Mouse (Mus musculus) neural tube, embryonic 13.5 days (tissue): Measurements from ENCODE around the gene Prtg. TPM values are rescaled to one million over a fixed set of nuclear protein-coding genes. Genes with fewer than 3 reads are reported as not detected.

Source experiments
- ATAC-seq: fragments of 200-750 bp; cut with Nextera tagmentation; 2 replicates; pipeline ENCODE4 v1.8.0; 2017; ENCODE audit warnings: low read depth, mild to moderate bottlenecking, moderate TSS enrichment, moderate library complexity
- H3K27ac ChIP-seq: fragments of 300-500 bp; sonication (generic); replicated peaks from 2 replicates; pipeline ENCODE4 v1.5.1; 2015; ENCODE audit warnings: moderate library complexity, mild to moderate bottlenecking, inconsistent platforms
- H3K27me3 ChIP-seq: fragments of 300-500 bp; sonication (generic); 2 replicates; pipeline ENCODE4 v1.6.1; 2015; ENCODE audit warnings: mild to moderate bottlenecking, inconsistent platforms
- H3K36me3 ChIP-seq: fragments of 300-500 bp; sonication (generic); 2 replicates; pipeline ENCODE4 v1.6.1; 2015; ENCODE audit warnings: mild to moderate bottlenecking, inconsistent platforms
- H3K4me1 ChIP-seq: fragments of 300-500 bp; sonication (generic); replicated peaks from 2 replicates; pipeline ENCODE4 v1.6.1; 2015; ENCODE audit warnings: inconsistent platforms
- H3K4me2 ChIP-seq: fragments of 300-500 bp; sonication (generic); 2 replicates; pipeline ENCODE4 v1.6.1; 2015; ENCODE audit warnings: inconsistent platforms, mild to moderate bottlenecking, moderate library complexity
- H3K4me3 ChIP-seq: fragments of 300-500 bp; sonication (generic); 2 replicates; pipeline ENCODE4 v1.5.1; 2015; ENCODE audit warnings: mild to moderate bottlenecking, inconsistent platforms
- H3K9ac ChIP-seq: fragments of 300-500 bp; sonication (generic); 2 replicates; pipeline ENCODE4 v1.6.1; 2015; ENCODE audit warnings: moderate library complexity, mild to moderate bottlenecking, inconsistent platforms
- H3K9me3 ChIP-seq: fragments of 300-500 bp; sonication (generic); 2 replicates; pipeline ENCODE4 v1.6.1; 2016; ENCODE audit warnings: inconsistent platforms
- WGBS: fragments of 180-500 bp; shearing (Covaris S2); methylation state at CpG from one replicate; pipeline ENCODE4 v1.1.7; 2015; 5-methylcytosine and 5-hydroxymethylcytosine counted together
- polyA plus RNA-seq: library from polyadenylated mRNA; unstranded; fragments of >200 nt; fragmentation: Nextera tagmentation; extraction: Ambion mirVana; gene quantifications from 2 replicates; pipeline ENCODE4 v1.2.1, GENCODE M21; 2015

The Prtg gene
- polyA plus RNA-seq, 1 experiment from 2014 or later: 0.52 TPM

DNA sequence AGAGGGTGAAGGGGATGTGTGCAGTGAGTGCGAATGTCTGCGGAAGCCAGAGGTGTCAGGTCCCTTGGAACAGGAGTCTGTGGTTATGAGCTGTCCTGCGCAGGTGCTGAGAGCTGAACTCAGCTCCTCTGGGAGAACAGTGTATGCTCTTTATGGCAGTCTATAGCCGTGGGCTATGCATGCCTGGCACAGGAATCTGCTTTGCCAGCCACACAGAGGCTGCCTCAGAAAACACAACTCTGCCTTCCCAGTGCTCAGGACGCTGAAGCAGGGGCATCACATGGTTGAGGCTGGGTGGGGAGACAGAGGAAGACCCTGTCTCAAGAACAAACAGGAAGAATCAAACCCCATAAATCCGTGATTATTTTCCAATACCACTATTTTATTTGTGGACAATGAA lies 60.8 kb downstream of the Prtg start:
- Histone ChIP-seq H3K36me3 (no peaks in the 10 kb centered on the region), H3K4me1 (peaks cover 14% of the 10 kb centered on the region), H3K9me3 (no peaks in the 10 kb centered on the region), H3K4me2 (no peak overlapping the region), H3K9ac (no peak overlapping the region), H3K27me3 (no peaks in the 10 kb centered on the region), H3K4me3 (no peak overlapping the region), H3K27ac (no peak overlapping the region)
- ATAC-seq: peak; percentile 70; the same call in 1 of the 2 replicates
- 68% methylated on average over 6 of the region's 6 CpGs for WGBS

DNA sequence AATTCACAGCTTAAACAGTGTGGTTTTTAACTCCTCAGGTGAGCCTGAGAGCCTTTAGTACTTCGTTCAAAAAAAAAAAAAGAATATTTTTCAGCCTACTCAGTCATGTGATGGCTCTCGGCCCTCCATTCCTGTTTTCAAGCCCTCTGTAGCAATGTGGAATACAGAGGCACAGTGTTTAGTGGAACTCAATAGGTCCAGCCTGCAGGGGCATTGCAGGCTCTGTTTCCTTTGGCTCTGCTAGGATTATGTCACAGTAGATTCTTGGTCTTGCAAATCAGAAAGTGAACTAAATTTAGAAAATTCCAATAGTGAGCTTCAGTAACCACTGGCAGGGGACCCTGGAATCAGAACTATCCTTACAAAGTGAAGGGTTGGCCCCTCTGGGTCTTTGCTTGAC lies 62.1 kb downstream of the Prtg start:
- H3K9ac ChIP-seq: no peak overlapping the region
- H3K9me3 ChIP-seq: no peaks in the 10 kb centered on the region
- H3K36me3 ChIP-seq: no peaks in the 10 kb centered on the region
- H3K27me3 ChIP-seq: no peaks in the 10 kb centered on the region
- ATAC-seq: no peak
- H3K27ac ChIP-seq: no peak overlapping the region
- no peak overlapping the region for H3K4me2 ChIP-seq
- H3K4me3 ChIP-seq: no peak overlapping the region
- peaks cover 18% of the 10 kb centered on the region for H3K4me1 ChIP-seq
- WGBS: 77% methylated on average over 2 of the region's 2 CpGs

- H3K9ac ChIP-seq: no peak overlapping the region
- 5% methylated on average over 13 of the region's 13 CpGs for WGBS
- H3K27me3 ChIP-seq: no peaks in the 10 kb centered on the region
- no peaks in the 10 kb centered on the region for H3K9me3 ChIP-seq
- peaks cover 18% of the 10 kb centered on the region for H3K4me1 ChIP-seq
- ATAC-seq: no peak
- H3K27ac ChIP-seq: no peak overlapping the region
- H3K36me3 ChIP-seq: no peaks in the 10 kb centered on the region
- H3K4me3 ChIP-seq: no peak overlapping the region
- peak overlapping the region; percentile 28 for H3K4me2 ChIP-seq
Observed at GRCm38 (mm10) chr9:72871506-72872297, 65.0 kb downstream of the Prtg start.

DNA sequence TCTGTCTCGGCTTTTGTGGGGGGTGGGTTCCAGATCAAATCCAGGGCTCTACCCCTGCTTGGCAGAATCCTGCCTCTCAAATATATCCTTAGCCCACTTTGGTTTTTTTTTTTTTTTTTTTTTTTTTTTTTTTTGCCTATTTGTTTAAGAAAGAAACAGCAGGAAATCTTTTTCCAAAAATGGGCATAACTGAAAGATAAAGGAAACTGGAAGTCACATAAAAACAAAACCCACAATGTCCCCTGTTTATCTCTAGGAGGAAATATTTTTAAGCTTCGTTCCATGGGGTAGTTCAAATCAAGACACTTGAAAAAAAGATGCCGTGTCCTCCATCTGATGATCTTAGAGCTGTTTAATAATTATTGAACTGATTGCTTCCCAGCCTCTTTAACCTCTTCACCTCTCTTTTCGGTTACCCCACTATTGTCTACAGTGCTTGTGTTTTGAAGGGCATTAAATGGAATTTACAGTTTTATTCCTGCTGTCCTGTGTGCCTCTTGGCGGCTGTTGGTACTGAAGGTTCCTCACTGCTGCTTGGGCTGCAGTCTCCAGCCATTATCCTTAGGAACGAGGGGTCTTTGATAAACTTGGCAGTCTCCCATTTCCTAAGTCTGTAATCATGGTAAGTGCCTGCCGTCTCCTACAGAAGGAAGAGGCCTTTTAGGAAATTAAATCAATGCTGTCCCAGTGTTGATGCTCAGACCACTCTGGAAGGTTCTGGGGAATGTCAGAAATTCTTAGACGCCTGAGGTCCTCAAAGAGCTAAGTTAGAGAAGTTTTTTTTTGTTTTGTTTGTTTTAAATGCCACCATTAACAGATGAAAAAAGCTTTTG lies 65.8 kb downstream of the Prtg start:
- Histone ChIP-seq H3K9ac (no peak overlapping the region), H3K9me3 (no peaks in the 10 kb centered on the region), H3K27ac (peak overlapping the region; percentile 47; the same call in 1 of the 2 replicates), H3K36me3 (no peaks in the 10 kb centered on the region), H3K4me3 (no peak overlapping the region), H3K27me3 (no peaks in the 10 kb centered on the region), H3K4me1 (peaks cover 18% of the 10 kb centered on the region), H3K4me2 (peak overlapping the region; percentile 28)
- no peak; the same call in 1 of the 2 replicates for ATAC-seq
- 12% methylated on average over 8 of the region's 8 CpGs for WGBS

GRCm38 (mm10) chr9:72875878-72876277 lies 69.2 kb downstream of the Prtg start:
- no peak for ATAC-seq
- H3K4me2 ChIP-seq: no peak overlapping the region
- no peaks in the 10 kb centered on the region for H3K27me3 ChIP-seq
- no peaks in the 10 kb centered on the region for H3K36me3 ChIP-seq
- no peaks in the 10 kb centered on the region for H3K9me3 ChIP-seq
- no peak overlapping the region for H3K9ac ChIP-seq
- H3K27ac ChIP-seq: no peak overlapping the region
- H3K4me1 ChIP-seq: peaks cover 46% of the 10 kb centered on the region
- WGBS: 84% methylated on average over 2 of the region's 2 CpGs
- H3K4me3 ChIP-seq: no peak overlapping the region

GRCm38 (mm10) chr9:72877905-72878304 lies 71.2 kb downstream of the Prtg start:
- Histone ChIP-seq H3K27me3 (no peaks in the 10 kb centered on the region), H3K27ac (no peak overlapping the region), H3K36me3 (no peaks in the 10 kb centered on the region), H3K4me3 (no peak overlapping the region), H3K4me1 (peaks cover 40% of the 10 kb centered on the region), H3K4me2 (peak overlapping the region; percentile 19; the same call in 1 of the 2 replicates), H3K9me3 (no peaks in the 10 kb centered on the region), H3K9ac (peak overlapping the region; percentile 5; the same call in 1 of the 2 replicates)
- ATAC-seq: no peak
- WGBS: 8% methylated on average over 11 of the region's 11 CpGs

GRCm38 (mm10) chr9:72878656-72879055 lies 72.0 kb downstream of the Prtg start:
- H3K4me3 ChIP-seq: no peak overlapping the region
- no peak overlapping the region for H3K9ac ChIP-seq
- no peak overlapping the region for H3K27ac ChIP-seq
- H3K4me2 ChIP-seq: no peak overlapping the region
- no peaks in the 10 kb centered on the region for H3K9me3 ChIP-seq
- H3K4me1 ChIP-seq: peaks cover 40% of the 10 kb centered on the region
- no peaks in the 10 kb centered on the region for H3K36me3 ChIP-seq
- no peak for ATAC-seq
- H3K27me3 ChIP-seq: no peaks in the 10 kb centered on the region
- WGBS: 38% methylated on average over 6 of the region's 6 CpGs

GRCm38 (mm10) chr9:72879601-72880000 lies 72.9 kb downstream of the Prtg start:
- Histone ChIP-seq H3K27me3 (no peaks in the 10 kb centered on the region), H3K9ac (no peak overlapping the region), H3K36me3 (no peaks in the 10 kb centered on the region), H3K27ac (no peak overlapping the region), H3K4me2 (no peak overlapping the region), H3K4me1 (peaks cover 40% of the 10 kb centered on the region), H3K9me3 (no peaks in the 10 kb centered on the region), H3K4me3 (no peak overlapping the region)
- ATAC-seq: no peak
- WGBS: 54% methylated on average over 3 of the region's 3 CpGs

DNA sequence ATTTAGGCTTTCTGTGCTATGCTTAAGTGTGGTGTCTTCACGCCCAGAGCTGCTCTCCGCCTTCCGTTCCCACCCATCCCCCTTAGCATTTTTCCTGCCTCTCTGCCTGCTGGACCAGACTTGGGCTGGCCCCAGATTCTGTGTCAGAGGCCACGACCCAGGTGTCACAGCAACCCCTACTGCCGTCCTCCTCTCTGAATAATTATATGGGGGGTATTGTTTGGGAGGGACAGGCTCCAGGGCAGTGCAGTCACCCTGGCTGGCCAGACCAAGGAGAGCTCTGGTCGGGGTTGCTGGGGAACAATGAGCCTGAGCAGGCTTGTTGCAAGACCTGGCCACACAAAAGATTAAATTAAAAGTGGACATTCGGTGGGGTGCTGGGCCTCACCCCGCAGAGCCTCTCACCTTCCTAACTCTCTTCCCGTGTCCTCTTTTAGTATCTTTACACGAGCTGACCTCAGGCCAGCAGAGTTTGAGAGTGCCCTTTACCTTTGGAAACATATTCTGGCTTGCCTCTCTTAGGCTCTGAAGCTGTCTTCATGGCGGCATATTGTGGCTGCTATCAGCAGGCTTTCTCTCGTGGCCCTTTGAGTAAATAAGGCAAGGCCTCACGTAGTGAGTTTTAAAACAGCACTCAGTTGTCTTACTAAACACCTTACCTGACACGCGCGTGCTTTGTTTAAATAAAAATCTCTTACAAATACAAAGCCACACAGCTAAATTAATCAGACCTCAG lies 73.7 kb downstream of the Prtg start:
- H3K27ac ChIP-seq: no peak overlapping the region
- no peaks in the 10 kb centered on the region for H3K9me3 ChIP-seq
- WGBS: 17% methylated on average over 16 of the region's 16 CpGs
- H3K9ac ChIP-seq: no peak overlapping the region; the same call in 1 of the 2 replicates
- H3K27me3 ChIP-seq: no peaks in the 10 kb centered on the region
- no peaks in the 10 kb centered on the region for H3K36me3 ChIP-seq
- ATAC-seq: no peak
- no peak overlapping the region for H3K4me3 ChIP-seq
- peaks cover 40% of the 10 kb centered on the region for H3K4me1 ChIP-seq
- no peak overlapping the region for H3K4me2 ChIP-seq

- WGBS: 24% methylated on average over 15 of the region's 15 CpGs
- H3K36me3 ChIP-seq: no peaks in the 10 kb centered on the region
- H3K4me2 ChIP-seq: 0 out of 2 replicates have a peak overlapping the region, but pooled peaks have one; percentile 7
- no peak overlapping the region for H3K27ac ChIP-seq
- ATAC-seq: no peak
- H3K9me3 ChIP-seq: no peaks in the 10 kb centered on the region
- H3K27me3 ChIP-seq: no peaks in the 10 kb centered on the region
- peaks cover 40% of the 10 kb centered on the region for H3K4me1 ChIP-seq
- no peak overlapping the region for H3K9ac ChIP-seq
- no peak overlapping the region for H3K4me3 ChIP-seq
Observed at GRCm38 (mm10) chr9:72881026-72881768, 74.5 kb downstream of the Prtg start.

DNA sequence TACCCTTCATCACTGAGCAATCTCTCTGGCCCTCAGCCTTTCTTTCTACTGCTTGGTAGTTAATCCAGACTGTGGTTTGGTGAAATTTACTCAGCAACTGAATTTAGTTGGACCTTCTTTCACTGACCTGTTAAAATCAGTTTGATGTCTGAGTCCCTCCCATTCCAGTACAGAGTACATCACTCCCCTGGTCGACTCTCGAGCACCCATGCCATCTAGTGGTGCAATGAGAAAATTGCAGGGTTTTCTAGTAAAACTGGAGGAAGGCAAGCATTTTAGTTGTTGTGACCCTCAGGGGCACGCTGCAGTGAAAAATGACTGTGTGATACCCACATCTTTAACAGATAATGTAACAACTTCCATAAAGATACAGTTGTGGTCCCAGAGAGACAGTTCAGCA lies 77.3 kb downstream of the Prtg start:
- H3K4me2 ChIP-seq: no peak overlapping the region
- no peaks in the 10 kb centered on the region for H3K36me3 ChIP-seq
- ATAC-seq: peak; percentile 72; the same call in 1 of the 2 replicates
- H3K4me3 ChIP-seq: no peak overlapping the region
- no peaks in the 10 kb centered on the region for H3K27me3 ChIP-seq
- H3K9ac ChIP-seq: no peak overlapping the region
- 21% methylated on average over 3 of the region's 3 CpGs for WGBS
- H3K9me3 ChIP-seq: no peaks in the 10 kb centered on the region
- H3K4me1 ChIP-seq: peaks cover 26% of the 10 kb centered on the region
- H3K27ac ChIP-seq: no peak overlapping the region
